Mouse (Mus musculus) kidney, adult 2 months (tissue): Measurements from ENCODE around the gene Epb41. TPM values are rescaled to one million over a fixed set of nuclear protein-coding genes. Genes with fewer than 3 reads are reported as not detected.
A peak's percentile ranks its signal among the peaks of the same experiment; 100 is the strongest.

Source experiments
- DNase-seq: peaks from one replicate; pipeline ENCODE4 v3.0.0; 2021
- H3K27ac ChIP-seq: fragments of 200-500 bp; 2 replicates; pipeline ENCODE4 v1.5.1; 2012; ENCODE audit warnings: low read depth, low read length, control low read depth, inconsistent platforms; ENCODE audit not compliant: insufficient read depth
- H3K27me3 ChIP-seq: fragments of 200-500 bp; replicated peaks from 2 replicates; pipeline ENCODE4 v1.6.1; 2012; ENCODE audit warnings: mild to moderate bottlenecking, moderate library complexity, low read length, inconsistent platforms; ENCODE audit not compliant: control insufficient read depth, insufficient read depth
- H3K36me3 ChIP-seq: fragments of 200-500 bp; 2 replicates; pipeline ENCODE4 v1.6.1; 2012; ENCODE audit warnings: mild to moderate bottlenecking, moderate library complexity, low read length, inconsistent platforms; ENCODE audit not compliant: control insufficient read depth, insufficient read depth
- H3K4me1 ChIP-seq: fragments of 200-500 bp; 2 replicates; pipeline ENCODE4 v1.6.1; 2011; ENCODE audit warnings: low read length; ENCODE audit not compliant: control insufficient read depth, insufficient read depth
- H3K4me3 ChIP-seq: fragments of 200-500 bp; 2 replicates; pipeline ENCODE4 v1.5.1; 2011; ENCODE audit warnings: mild to moderate bottlenecking, low read depth, low read length, control low read depth; ENCODE audit not compliant: insufficient read depth
- CTCF ChIP-seq: fragments of 200-500 bp; conservative IDR thresholded peaks from 2 replicates; pipeline ENCODE4 v1.5.1; 2011; ENCODE audit warnings: low read depth, mild to moderate bottlenecking, control low read depth, low read length, moderate library complexity, mixed read lengths; ENCODE audit not compliant: insufficient read depth, insufficient read length
- POLR2A ChIP-seq: fragments of 200-500 bp; IDR thresholded peaks from one replicate; pipeline ENCODE4 v1.6.1; 2011; ENCODE audit warnings: low read depth, low read length, control low read depth
- WGBS: fragments of 180-500 bp; shearing (Covaris S2); methylation state at CpG from one replicate; pipeline ENCODE4 v1.1.7; 2018; 5-methylcytosine and 5-hydroxymethylcytosine counted together
- polyA plus RNA-seq: library from polyadenylated mRNA; depleted of rRNA; stranded (reverse); fragments of >200 nt; gene quantifications from 2 replicates; pipeline ENCODE4 v1.2.3, GENCODE M21; 2012

The Epb41 gene
- polyA plus RNA-seq, 1 experiment: 73.8 TPM

- TF ChIP-seq CTCF (no peak), POLR2A (no peak)
- Histone ChIP-seq H3K4me3 (no peak overlapping the region), H3K27me3 (no peaks in the 10 kb centered on the region), H3K36me3 (peaks cover 3% of the 10 kb centered on the region), H3K27ac (no peak overlapping the region), H3K4me1 (peaks cover 6% of the 10 kb centered on the region; the same call in 1 of the 2 replicates)
- DNase-seq: peak; percentile 94
- WGBS: 51% methylated on average over 6 of the region's 6 CpGs
These were observed 150.9 kb downstream of the Epb41 start for GRCm38 (mm10) chr4:131924096-131924810.

GRCm38 (mm10) chr4:131922404-131922803 is 152.7 kb downstream of the Epb41 start:
- Histone ChIP-seq H3K4me1 (peaks cover 10% of the 10 kb centered on the region), H3K4me3 (peak overlapping the region; percentile 64; the same call in 1 of the 2 replicates), H3K36me3 (peaks cover 2% of the 10 kb centered on the region; the same call in 1 of the 2 replicates), H3K27me3 (no peaks in the 10 kb centered on the region), H3K27ac (no peak overlapping the region)
- DNase-seq: no peak
- no peak for TF ChIP-seq CTCF
- TF ChIP-seq POLR2A: no peak
- 62% methylated on average over 15 of the region's 15 CpGs for WGBS

DNA sequence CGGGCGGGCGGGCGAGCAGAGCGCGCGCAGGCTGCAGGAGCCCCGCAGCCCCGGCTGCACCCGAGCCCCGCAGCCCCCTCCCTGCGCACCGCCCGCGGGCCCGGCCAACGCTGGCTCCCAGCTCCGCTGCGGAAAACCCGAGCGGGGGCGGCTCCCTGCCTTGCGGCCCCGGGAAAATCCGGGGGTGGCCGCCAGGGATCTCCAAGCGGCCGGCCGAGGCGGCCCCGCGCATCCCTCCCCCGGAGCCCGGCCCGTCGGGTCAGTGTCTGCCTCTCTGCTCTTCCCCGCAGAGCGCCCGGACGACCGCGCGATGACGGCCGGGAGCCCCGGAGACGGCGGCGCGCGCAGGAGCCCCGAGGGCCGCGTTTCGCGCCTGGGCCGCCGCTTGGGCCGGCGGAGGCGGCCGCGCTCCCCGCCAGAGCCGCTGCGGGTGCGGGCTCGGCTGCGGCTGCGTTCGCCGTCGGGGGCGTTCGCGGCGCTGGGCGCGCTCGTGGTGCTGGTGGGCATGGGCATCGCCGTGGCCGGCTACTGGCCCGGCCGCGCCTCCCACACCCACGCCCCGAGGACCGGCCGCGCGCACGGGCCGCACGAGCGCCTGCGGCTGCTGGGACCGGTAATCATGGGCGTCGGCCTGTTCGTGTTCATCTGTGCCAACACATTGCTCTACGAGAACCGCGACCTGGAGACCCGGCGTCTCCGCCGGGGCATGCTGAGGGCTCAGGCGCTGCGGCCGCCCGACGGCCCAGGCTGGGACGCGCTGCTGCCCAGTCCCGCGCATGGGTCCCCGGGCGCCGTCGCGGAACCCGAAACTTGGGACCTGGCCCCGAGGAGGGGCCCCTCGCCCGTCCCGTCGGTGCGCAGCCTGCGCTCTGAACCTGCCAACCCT is 153.4 kb downstream of the Epb41 start, which contains the start of gene Tmem200b:
TSS of gene Tmem200b (plus strand) at position 311 of the 886 bp plus-strand sequence.
- H3K4me3 ChIP-seq: peak within 1 kb of the TSS; percentile 64
- 7% methylated on average over 124 of the region's 130 CpGs for WGBS
- peaks cover 2% of the 10 kb centered on the region; the same call in 1 of the 2 replicates for H3K36me3 ChIP-seq
- DNase-seq: peak; percentile 49
- no peaks in the 10 kb centered on the region for H3K27me3 ChIP-seq
- peak within 1 kb of the TSS; percentile 69 for H3K27ac ChIP-seq
- TF ChIP-seq CTCF: no peak
- peaks cover 10% of the 10 kb centered on the region for H3K4me1 ChIP-seq

- peaks cover 2% of the 10 kb centered on the region; the same call in 1 of the 2 replicates for H3K36me3 ChIP-seq
- DNase-seq: peak; percentile 83
- H3K4me3 ChIP-seq: peak overlapping the region; percentile 64
- TF ChIP-seq POLR2A: no peak
- H3K27ac ChIP-seq: peak overlapping the region; percentile 69
- H3K4me1 ChIP-seq: peaks cover 14% of the 10 kb centered on the region
- no peaks in the 10 kb centered on the region for H3K27me3 ChIP-seq
- WGBS: 19% methylated on average over 75 of the region's 76 CpGs
These were observed 154.3 kb downstream of the Epb41 start for GRCm38 (mm10) chr4:131920595-131921351.

- Histone ChIP-seq H3K36me3 (peaks cover 2% of the 10 kb centered on the region; the same call in 1 of the 2 replicates), H3K27me3 (no peaks in the 10 kb centered on the region), H3K4me3 (peak overlapping the region; percentile 64), H3K27ac (peak overlapping the region; percentile 73), H3K4me1 (peaks cover 14% of the 10 kb centered on the region)
- TF ChIP-seq POLR2A (no peak), CTCF (no peak)
- 36% methylated on average over 45 of the region's 51 CpGs for WGBS
- DNase-seq: peak; percentile 76
These were observed 155.0 kb downstream of the Epb41 start for GRCm38 (mm10) chr4:131920141-131920594.

DNA sequence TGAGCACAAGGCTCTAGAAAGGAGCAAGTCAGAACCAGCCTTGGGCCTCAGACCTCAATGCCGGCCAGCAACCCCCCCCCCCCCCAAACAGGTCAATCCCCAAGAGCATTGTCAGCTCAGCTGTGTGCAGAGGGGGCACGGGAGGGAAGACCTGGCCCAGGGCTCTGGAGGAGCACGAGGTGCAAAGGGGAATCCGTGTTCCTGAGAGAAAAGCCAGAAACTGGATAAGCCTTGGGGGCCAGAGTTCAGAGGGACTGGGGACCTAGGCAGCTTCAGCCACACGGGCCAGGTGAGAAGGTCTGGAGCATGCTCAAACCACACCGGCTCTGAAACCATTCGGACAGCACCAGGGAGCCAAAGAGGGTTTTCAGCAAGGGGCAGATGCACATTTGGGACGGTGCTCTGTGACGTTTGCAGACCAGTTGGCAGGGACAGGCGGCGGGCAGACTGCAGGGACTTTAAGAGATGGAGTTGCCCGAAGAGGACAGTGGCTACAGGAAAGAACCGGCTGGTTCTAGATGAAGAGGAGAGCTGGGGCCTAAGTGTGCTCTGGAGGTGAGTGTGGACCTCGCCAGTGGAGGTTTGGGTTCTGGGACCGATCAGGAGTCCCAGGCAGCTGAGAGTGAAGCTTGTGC is 155.5 kb downstream of the Epb41 start:
- Histone ChIP-seq H3K4me1 (peaks cover 16% of the 10 kb centered on the region), H3K27ac (peak overlapping the region; percentile 73), H3K4me3 (peak overlapping the region; percentile 64; the same call in 1 of the 2 replicates), H3K27me3 (no peaks in the 10 kb centered on the region), H3K36me3 (no peaks in the 10 kb centered on the region)
- TF ChIP-seq POLR2A: no peak
- 50% methylated on average over 15 of the region's 15 CpGs for WGBS
- DNase-seq: no peak
